Mouse (Mus musculus): ENCODE data around the gene Slc35d3.

DNA sequence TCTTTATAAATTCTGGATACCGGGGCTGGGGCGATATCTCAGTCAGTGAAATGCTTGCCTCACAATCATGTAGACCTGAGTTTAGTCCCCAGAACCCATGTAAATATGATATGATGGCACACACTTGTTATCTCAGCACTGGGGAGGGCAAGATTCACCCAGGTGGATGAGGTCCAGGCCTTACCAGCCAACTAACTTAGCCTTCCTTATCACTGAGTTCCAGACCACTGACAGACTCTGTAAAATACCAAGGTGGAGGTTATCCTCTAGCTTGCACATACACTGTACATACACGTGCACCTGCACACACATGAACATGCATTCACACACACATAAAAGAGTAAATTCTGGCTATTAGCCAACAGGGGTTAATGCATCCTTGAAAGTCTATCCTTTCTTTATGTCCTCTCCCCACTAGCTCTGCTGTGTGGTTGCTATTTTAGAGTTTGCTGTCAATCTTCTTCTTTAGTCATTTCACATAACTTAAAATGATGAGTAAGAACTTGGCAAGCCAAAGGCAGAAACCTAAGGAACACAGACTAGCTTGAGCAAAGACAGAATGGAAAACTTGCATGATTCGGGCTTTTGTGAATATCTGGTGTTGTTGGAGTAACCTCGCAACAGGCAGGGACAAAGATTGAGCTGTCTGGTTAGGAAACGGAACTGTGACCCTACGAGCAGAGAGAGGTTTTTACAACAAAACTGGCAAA lies 4.5 kb upstream of the Slc35d3 start:
- TF ChIP-seq CTCF (IDR thresholded peaks at IDR 0.05; ENCODE audit: control insufficient read depth, insufficient read depth, insufficient read length) (no peak), USF1 (IDR thresholded peaks at IDR 0.05; ENCODE audit: low read depth) (no peak), MAX (IDR thresholded peaks at IDR 0.05) (no peak), CEBPB (IDR thresholded peaks at IDR 0.05; ENCODE audit: low read depth) (no peak), MYOD1 (IDR thresholded peaks at IDR 0.05; ENCODE audit: control insufficient read depth, insufficient read length, low read depth) (no peak)
